Mouse (Mus musculus) liver, embryonic 18 days (tissue): ENCODE measurements around the gene Trpc7. TPM values are rescaled to one million over a fixed set of nuclear protein-coding genes. Genes with fewer than 3 reads are reported as not detected.

Experiments used
- polyA plus RNA-seq: library from polyadenylated mRNA; depleted of rRNA; stranded (reverse); fragments of >200 nt; gene quantifications from 2 replicates; pipeline ENCODE4 v1.2.3, GENCODE M21; 2012; rRNA removed

Gene Trpc7
- not detected in 2 replicates for polyA plus RNA-seq

DNA sequence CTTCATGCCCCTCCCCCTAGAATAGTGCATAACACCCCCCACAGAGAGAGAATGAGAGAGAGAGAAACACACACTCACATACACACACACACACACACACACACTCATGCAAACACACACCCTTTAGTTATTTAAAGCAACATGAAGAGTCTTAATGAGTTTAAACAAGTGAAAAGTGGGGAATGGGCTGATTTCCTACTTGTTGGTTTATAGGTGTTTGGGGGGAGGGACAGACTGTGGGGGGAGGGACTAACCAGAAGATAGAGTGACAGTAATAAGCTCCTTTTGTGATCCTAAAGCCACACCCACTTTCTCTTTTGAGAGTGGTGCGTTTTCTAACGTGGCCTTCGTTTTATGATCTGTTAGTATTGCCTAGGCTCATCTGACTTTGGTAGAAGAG is at the start of gene Trpc7:
Trpc7 (minus strand) TSS at position 101 of the 400 bp plus-strand sequence.

DNA sequence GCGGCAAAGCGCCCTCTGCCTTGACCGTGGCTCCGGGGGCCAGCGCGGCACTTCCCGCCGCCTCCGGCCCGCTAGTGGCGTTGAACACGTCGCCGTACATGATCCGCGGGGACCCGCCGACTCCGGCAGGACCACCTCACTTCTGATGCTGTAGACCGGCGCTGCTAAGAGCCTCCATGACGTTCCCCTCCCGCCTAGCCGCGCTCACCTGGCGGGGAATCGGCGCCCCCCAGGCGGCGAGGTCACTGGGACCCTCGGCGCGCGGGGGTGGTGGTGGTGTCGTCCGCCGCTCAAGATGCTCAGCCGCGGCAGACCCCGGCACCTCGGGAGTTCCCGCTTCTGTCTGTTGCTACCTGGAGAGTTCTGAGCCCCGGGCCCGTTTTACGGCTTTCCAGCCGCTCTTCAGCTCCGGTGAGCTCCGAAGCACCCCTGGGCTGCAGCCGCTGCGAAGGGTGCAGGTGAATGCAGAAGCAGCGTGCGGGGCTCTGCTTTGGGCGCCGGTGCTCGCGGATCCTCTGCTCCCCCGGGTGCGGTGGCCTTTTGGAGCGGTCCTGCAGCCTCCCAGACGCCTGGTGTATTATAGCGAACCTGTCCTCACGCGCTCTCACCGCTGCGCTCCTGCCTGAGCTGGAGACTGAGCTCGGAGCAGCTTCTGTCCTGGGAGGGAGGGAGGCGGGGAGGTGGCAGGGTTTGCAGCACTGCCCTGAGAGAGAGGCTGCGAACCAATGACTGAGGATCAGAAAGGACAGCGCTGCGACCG is 142.4 kb downstream of the Trpc7 start, which contains the start of gene Gm45623:
Gm45623 (minus strand) TSS at position 636 of the 760 bp plus-strand sequence.

Other genes with a start within 250 kb of the Trpc7 start
- gene Smad5, start 193.0 kb downstream of the Trpc7 start, polyA plus RNA-seq, result 6.0 and 6.2 TPM in 2 replicates
- 0.03 TPM in 1 of 2 replicates, not detected in the other for gene Gm45623, start 142.2 kb downstream of the Trpc7 start, polyA plus RNA-seq